Mouse (Mus musculus) neural tube, embryonic 11.5 days (tissue): ENCODE results near the gene Ddx58. TPM values are rescaled to one million over a fixed set of nuclear protein-coding genes. Genes with fewer than 3 reads are reported as not detected.

Experiments
- ATAC-seq: fragments of 200-750 bp; cut with Nextera tagmentation; 2 replicates; pipeline ENCODE4 v1.8.0; 2017; ENCODE audit warnings: moderate number of reproducible peaks, mild to moderate bottlenecking, moderate TSS enrichment, moderate library complexity; ENCODE audit not compliant: insufficient read depth, low FRiP score, low TSS enrichment
- DNase-seq: peaks from one replicate; pipeline ENCODE4 v3.0.0-alpha.2; 2015; ENCODE audit warnings: low spot score
- H3K27ac ChIP-seq: fragments of 300-500 bp; sonication (generic); 2 replicates; pipeline ENCODE4 v1.5.1; 2014; ENCODE audit warnings: low read depth, mild to moderate bottlenecking, low read length
- H3K27me3 ChIP-seq: fragments of 300-500 bp; sonication (generic); 2 replicates; pipeline ENCODE4 v1.6.1; 2014; ENCODE audit warnings: mild to moderate bottlenecking, low read length, mixed read lengths; ENCODE audit not compliant: control insufficient read depth, insufficient read depth
- H3K36me3 ChIP-seq: fragments of 300-500 bp; sonication (generic); 2 replicates; pipeline ENCODE4 v1.6.1; 2014; ENCODE audit warnings: mild to moderate bottlenecking, low read length, moderate library complexity, mixed read lengths; ENCODE audit not compliant: control insufficient read depth, insufficient read depth
- H3K4me1 ChIP-seq: fragments of 300-500 bp; sonication (generic); 2 replicates; pipeline ENCODE4 v1.6.1; 2014; ENCODE audit warnings: low read length, mixed read lengths; ENCODE audit not compliant: control insufficient read depth, insufficient read depth
- H3K4me2 ChIP-seq: fragments of 300-500 bp; sonication (generic); 2 replicates; pipeline ENCODE4 v1.6.1; 2014; ENCODE audit warnings: low read depth, mild to moderate bottlenecking, moderate library complexity
- H3K4me3 ChIP-seq: fragments of 300-500 bp; sonication (generic); 2 replicates; pipeline ENCODE4 v1.5.1; 2014; ENCODE audit warnings: low read depth, low read length
- H3K9ac ChIP-seq: fragments of 300-500 bp; sonication (generic); 2 replicates; pipeline ENCODE4 v1.6.1; 2014; ENCODE audit warnings: mild to moderate bottlenecking, low read length
- H3K9me3 ChIP-seq: fragments of 300-500 bp; sonication (generic); 2 replicates; pipeline ENCODE4 v1.6.1; 2016; ENCODE audit warnings: low read length; ENCODE audit not compliant: control insufficient read depth
- WGBS: fragments of 180-500 bp; shearing (Covaris S2); extraction: QIAGEN DNeasy Blood & Tissue Kit; methylation state at CpG from one replicate; pipeline ENCODE4 v1.1.7; 2014; 5-methylcytosine and 5-hydroxymethylcytosine counted together
- polyA plus RNA-seq: library from polyadenylated mRNA; unstranded; fragments of >200 nt; fragmentation: Nextera tagmentation; extraction: Ambion mirVana; gene quantifications from 2 replicates; pipeline ENCODE4 v1.2.1, GENCODE M21; 2014

Gene Ddx58
- polyA plus RNA-seq, 1 experiment from 2014 or later = 2.8 TPM

DNA sequence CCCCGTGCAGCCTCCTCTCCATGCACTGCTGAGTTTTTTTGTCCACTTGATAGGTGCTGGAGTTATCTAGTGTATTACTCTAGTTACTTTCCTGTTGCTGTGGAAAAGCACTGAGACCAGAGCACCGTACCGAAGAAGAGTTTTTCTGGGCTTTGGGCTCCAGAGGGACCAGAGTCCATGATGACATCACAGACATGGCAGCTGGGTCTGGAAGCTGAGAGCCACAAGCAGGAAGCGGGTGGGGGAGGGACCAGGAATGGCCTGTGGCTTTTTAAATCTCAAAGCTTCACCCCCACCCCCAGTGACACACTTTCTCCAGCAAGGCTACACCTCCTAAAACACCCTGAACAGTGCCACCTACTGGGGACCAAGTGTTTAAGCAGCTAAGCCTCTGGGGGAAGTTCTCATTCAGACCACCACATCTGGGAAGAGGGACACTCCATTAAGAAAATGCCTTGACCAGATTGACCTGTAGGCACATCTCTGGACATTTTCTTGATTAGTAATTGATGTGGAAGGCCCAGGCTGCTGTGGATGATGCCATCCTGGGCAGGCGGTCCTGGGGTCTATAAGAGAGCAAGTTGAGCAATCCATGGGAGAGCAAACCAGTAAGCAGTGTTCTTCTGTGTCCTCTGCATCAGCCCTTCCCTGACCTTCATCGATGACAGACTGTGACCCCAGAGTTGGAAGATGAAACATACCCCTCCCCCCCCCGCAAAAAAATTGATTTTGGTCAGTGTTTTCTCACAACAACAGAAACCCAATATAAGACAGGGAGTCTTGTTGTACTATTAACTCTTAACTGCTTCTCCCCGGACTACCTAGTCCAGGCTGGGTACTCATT lies 78.8 kb downstream of the Ddx58 start:
- Histone ChIP-seq H3K4me1 (no peaks in the 10 kb centered on the region), H3K27ac (no peak overlapping the region), H3K4me2 (no peak overlapping the region), H3K9me3 (no peaks in the 10 kb centered on the region), H3K4me3 (no peak overlapping the region), H3K9ac (no peak overlapping the region), H3K27me3 (no peaks in the 10 kb centered on the region), H3K36me3 (no peaks in the 10 kb centered on the region)
- DNase-seq (no peak), ATAC-seq (no peak)
- 91% methylated on average over 8 of the region's 8 CpGs for WGBS

DNA sequence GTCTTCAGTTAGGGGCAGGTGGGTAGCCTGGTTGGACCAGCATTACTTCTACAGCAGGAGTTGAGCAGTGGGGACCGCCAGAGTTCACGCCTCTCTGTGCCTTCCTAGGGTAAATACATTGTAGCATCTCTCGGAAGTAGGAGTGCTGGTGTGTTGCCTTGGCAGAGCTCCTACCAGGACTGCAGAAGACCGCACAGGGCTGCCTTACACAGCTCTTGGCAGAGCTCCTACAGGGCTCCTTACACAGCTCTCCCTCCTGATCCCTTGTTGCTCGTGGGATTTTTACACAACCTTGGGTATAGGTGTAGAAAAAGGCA lies 81.4 kb downstream of the Ddx58 start:
- no peak overlapping the region for H3K4me2 ChIP-seq
- H3K4me3 ChIP-seq = no peak overlapping the region
- H3K9ac ChIP-seq = no peak overlapping the region
- H3K27me3 ChIP-seq = no peaks in the 10 kb centered on the region
- no peaks in the 10 kb centered on the region for H3K36me3 ChIP-seq
- ATAC-seq (no peak), DNase-seq (no peak)
- H3K9me3 ChIP-seq = no peaks in the 10 kb centered on the region
- H3K4me1 ChIP-seq = no peaks in the 10 kb centered on the region
- no peak overlapping the region for H3K27ac ChIP-seq
- 91% methylated on average over 5 of the region's 5 CpGs for WGBS

DNA sequence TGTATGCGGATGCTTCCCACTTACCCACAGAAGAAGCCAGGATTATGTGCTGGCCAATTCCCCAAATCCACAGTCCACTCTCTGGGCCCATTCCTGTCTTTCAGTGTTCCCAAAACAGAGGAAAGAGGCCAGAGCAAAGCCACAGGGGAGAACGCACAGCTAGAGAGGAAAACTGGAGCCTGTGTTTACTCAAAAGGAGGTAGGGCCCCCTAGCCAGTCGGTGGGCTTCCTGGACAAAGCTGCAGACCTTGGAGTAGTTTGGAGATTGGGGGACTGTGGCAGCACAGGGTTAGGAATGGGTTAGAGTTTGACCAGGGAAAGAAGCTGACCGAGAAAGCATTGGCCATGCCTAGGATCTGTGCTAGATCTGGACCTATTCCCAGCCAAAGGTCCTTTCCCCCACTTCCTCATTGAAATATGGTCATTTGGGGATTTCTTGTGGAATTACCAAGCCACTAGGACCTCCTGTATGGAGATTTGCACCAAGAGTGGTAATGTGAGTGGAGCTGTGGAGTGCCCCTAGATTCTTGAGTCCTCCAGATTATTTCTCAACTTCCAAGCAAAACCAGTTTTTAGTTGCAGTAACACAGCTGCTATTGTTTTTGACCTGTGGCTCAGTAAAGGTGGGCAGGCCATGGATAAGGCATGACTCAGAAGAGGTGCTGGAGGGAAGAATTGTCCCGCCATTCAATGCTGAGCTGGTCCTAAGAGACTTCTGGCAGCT lies 82.0 kb downstream of the Ddx58 start:
- WGBS = 88% methylated on average over 5 of the region's 5 CpGs
- Histone ChIP-seq H3K4me2 (no peak overlapping the region), H3K36me3 (no peaks in the 10 kb centered on the region), H3K9me3 (no peaks in the 10 kb centered on the region), H3K9ac (no peak overlapping the region), H3K27ac (no peak overlapping the region), H3K27me3 (no peaks in the 10 kb centered on the region), H3K4me3 (no peak overlapping the region), H3K4me1 (no peaks in the 10 kb centered on the region)
- no peak for DNase-seq
- ATAC-seq = no peak

DNA sequence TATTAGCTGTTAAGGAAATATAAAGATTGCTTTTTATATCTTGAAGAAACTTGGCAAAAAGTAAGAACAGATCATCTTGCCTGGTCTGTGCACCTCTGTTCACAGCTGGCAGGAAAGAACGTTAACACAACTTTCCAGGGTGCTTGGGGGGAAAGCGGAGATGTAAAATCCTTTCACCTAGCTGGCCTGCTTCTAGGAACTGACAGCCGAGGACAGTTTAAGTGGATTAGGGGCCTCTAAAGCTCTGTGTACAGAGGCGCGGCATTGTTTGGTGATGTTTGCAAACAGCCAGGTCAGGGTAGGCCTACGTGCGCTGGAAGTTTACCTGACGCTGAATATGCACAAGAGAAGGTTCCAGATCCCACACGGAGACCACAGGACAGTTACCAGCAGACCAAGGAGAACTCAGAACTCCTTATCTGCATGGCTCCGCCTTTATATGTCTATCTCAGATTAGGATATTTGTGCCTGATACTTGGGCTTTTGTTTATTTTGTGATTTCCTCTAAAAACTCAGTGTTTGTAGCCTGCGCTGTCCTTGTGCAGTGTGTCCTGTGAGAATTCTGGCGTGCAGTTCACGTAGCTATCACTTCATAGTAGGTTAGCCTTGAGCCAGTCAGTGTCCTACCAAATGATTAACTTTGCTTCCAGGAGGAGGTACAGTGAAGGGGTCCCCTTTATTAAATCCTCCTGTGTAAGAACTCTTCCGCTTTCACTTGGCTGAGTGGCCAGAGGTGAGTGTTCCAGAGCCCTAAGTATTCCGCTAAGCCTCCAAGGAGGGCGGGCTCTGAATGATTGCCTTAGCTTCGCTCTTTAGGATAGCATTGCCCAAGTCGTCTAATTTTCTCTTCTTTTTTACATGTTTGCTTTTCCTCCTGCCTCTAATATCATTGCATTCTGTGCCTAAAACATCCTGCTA lies 82.8 kb downstream of the Ddx58 start:
- Histone ChIP-seq H3K4me3 (no peak overlapping the region), H3K27ac (no peak overlapping the region), H3K9me3 (no peaks in the 10 kb centered on the region), H3K27me3 (no peaks in the 10 kb centered on the region), H3K36me3 (no peaks in the 10 kb centered on the region), H3K4me1 (no peaks in the 10 kb centered on the region), H3K4me2 (no peak overlapping the region), H3K9ac (no peak overlapping the region)
- ATAC-seq (no peak), DNase-seq (no peak)
- 91% methylated on average over 18 of the region's 18 CpGs for WGBS

DNA sequence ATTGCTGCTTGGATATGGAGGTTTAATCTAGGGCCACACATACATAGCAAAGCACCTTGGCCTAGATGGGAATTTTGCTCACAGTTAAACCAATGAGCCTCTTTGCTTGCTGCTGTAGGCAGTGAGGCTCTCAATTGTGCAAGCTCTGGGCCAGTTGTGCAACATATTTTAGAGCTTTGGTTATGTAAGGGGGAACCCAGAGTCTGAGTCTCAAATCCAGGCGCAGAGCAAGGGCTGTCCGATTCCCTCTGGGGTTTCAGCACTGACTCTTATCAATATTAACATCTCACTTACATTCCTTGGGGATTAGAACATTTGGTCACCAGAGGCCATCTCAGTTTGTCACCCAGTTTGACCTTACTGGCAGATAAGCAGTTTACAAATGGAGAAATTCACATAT lies 83.5 kb downstream of the Ddx58 start:
- Histone ChIP-seq H3K4me1 (no peaks in the 10 kb centered on the region), H3K4me3 (no peak overlapping the region), H3K36me3 (no peaks in the 10 kb centered on the region), H3K27me3 (no peaks in the 10 kb centered on the region), H3K9ac (no peak overlapping the region), H3K9me3 (no peaks in the 10 kb centered on the region), H3K27ac (no peak overlapping the region), H3K4me2 (no peak overlapping the region)
- ATAC-seq (no peak), DNase-seq (no peak)
- 88% methylated on average over 2 of the region's 2 CpGs for WGBS

DNA sequence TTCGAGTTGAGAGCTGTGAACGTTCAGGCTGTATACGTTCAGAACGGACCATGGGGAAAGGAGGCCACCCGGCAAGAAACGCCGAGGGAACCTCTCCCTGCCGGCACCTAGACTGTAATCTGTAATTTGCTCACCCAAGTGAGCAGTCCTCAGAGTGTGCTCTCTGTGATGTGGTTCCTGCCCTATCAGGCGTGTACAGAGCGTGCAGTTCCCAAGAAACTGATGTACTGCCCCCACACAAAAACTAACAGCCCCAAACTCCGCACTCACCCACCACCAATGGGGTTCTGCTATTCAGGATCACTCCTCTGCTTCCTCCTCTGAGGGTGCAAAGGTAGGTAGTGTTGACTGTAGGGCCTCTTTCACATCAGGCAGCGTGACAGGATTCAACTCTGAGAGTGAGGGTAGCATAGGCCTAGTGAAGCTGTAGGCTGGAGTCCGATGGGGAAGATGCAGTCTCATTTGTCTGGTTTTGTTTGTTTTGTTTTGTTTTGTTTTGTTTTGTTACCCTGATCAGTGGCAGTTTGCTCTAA lies 84.1 kb downstream of the Ddx58 start:
- no peak for DNase-seq

DNA sequence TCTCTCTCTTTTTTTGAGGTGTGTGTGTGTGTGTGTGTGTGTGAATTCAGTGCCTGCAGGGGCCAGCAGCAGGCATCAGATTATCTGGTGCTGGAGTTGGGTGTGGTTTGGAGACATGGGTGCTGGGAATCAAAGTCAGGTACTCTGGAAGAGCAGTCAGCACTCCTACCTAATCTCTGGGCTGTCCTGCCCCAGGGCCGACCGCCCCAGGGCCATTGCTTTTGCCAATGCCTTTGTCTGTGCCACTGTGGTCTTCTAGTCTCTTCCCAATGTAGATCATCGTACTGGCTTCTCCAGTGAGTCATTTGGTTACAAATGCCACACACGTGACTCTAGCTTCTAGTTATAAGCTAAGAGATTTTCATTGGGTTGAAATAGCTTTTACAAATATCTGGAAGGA lies 84.9 kb downstream of the Ddx58 start:
- Histone ChIP-seq H3K4me2 (no peak overlapping the region), H3K9ac (no peak overlapping the region), H3K4me3 (no peak overlapping the region), H3K36me3 (no peaks in the 10 kb centered on the region), H3K27me3 (no peaks in the 10 kb centered on the region), H3K27ac (no peak overlapping the region), H3K4me1 (no peaks in the 10 kb centered on the region), H3K9me3 (no peaks in the 10 kb centered on the region)
- DNase-seq (no peak), ATAC-seq (no peak)
- WGBS = 92% methylated on average over 4 of the region's 4 CpGs

More for the DNA sequence above, 84.1 kb downstream of the Ddx58 start:
- 94% methylated on average over 13 of the region's 13 CpGs for WGBS
- ATAC-seq = no peak
- Histone ChIP-seq H3K9ac (no peak overlapping the region), H3K4me3 (no peak overlapping the region), H3K36me3 (no peaks in the 10 kb centered on the region), H3K4me2 (no peak overlapping the region), H3K27ac (no peak overlapping the region), H3K4me1 (no peaks in the 10 kb centered on the region), H3K27me3 (no peaks in the 10 kb centered on the region), H3K9me3 (no peaks in the 10 kb centered on the region)
